Mouse (Mus musculus) G1E (cell line): Measurements from ENCODE around the gene Ptbp2. TPM values are rescaled to one million over a fixed set of nuclear protein-coding genes. Genes with fewer than 3 reads are reported as not detected.

Experiments used
- ATAC-seq: 2 replicates; pipeline ENCODE4 v1.8.0; 2016; ENCODE audit warnings: mild to moderate bottlenecking; ENCODE audit not compliant: insufficient number of reproducible peaks, poor library complexity, low FRiP score, severe bottlenecking; ENCODE audit errors: extremely low read depth
- DNase-seq: peaks from one replicate; pipeline ENCODE4 v3.0.0; 2012; ENCODE audit warnings: low spot score
- H3K27me3 ChIP-seq: 2 replicates; pipeline ENCODE4 v1.6.1; 2012; ENCODE audit warnings: mild to moderate bottlenecking, low read length, inconsistent platforms; ENCODE audit not compliant: insufficient read depth
- H3K36me3 ChIP-seq: replicated peaks from 2 replicates; pipeline ENCODE3; 2012; ENCODE audit warnings: mild to moderate bottlenecking, inconsistent platforms
- H3K4me1 ChIP-seq: 2 replicates; pipeline ENCODE4 v1.6.1; 2012; ENCODE audit warnings: low read depth, low read length, inconsistent platforms, mixed read lengths; ENCODE audit not compliant: insufficient read depth
- H3K4me3 ChIP-seq: 2 replicates; pipeline ENCODE4 v1.5.1; 2012; ENCODE audit warnings: low read depth, mild to moderate bottlenecking, inconsistent platforms, low read length, moderate library complexity, mixed read lengths
- H3K9me3 ChIP-seq: replicated peaks from 2 replicates; pipeline ENCODE4 v1.6.1; 2012; ENCODE audit warnings: inconsistent platforms
- CTCF ChIP-seq: IDR thresholded peaks from 2 replicates; pipeline ENCODE4 v1.5.1; 2012; ENCODE audit warnings: low read depth, low read length, inconsistent platforms, mixed read lengths
- GATA1 ChIP-seq: IDR thresholded peaks from 2 replicates; pipeline ENCODE4 v1.6.1; 2012; ENCODE audit warnings: borderline replicate concordance, low read length, inconsistent platforms, mixed read lengths
- GATA2 ChIP-seq: IDR thresholded peaks from 2 replicates; pipeline ENCODE4 v1.6.1; 2012; ENCODE audit warnings: low read depth, low read length, inconsistent platforms, borderline replicate concordance
- POLR2AphosphoS5 ChIP-seq: IDR thresholded peaks from 2 replicates; pipeline ENCODE4 v1.6.1; 2012; ENCODE audit warnings: low read depth, low read length, inconsistent platforms; ENCODE audit not compliant: insufficient replicate concordance
- TAL1 ChIP-seq: conservative IDR thresholded peaks from 2 replicates; pipeline ENCODE4 v1.6.1; 2012; ENCODE audit warnings: low read depth, low read length, inconsistent platforms, mixed read lengths
- polyA plus RNA-seq: library from polyadenylated mRNA; stranded (reverse); fragments of >175 nt; gene quantifications from 2 replicates; pipeline ENCODE4 v1.2.3, GENCODE M21; 2012
- total RNA-seq, 2 experiments: library from RNA; stranded (forward) in 1 of 2; stranded (reverse) in 1 of 2; fragments of 200-1000 nt in 1 of 2; fragments of >200 nt in 1 of 2; fragmentation: Nextera tagmentation in 1 of 2; gene quantifications; 2 replicates each; pipeline ENCODE4 v1.2.3; 2014 to 2017

Ptbp2 gene
- total and polyA plus RNA-seq, 3 experiments = 1.5 to 77.0 (median 43.2) TPM

DNA sequence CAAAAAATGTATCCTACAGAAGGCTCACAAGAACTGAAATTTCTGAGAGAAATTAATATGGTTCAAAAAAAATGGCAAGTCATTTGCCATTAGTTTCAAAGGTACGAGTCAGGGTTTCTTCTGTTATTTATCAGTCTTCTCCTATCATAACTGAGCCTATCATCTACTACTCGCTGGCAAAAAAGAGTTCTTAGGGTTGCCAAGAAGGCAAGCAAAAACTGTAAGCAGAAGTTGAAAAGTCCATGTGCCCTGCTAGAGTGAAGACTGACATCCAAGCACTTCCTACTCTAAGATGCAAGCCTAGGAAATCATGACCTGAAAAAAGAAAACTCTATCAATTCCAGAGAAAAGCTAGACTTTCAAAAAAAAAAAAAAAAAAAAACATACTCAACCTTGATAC is 20.5 kb downstream of the Ptbp2 start:
- ATAC-seq (no peak), DNase-seq (no peak)
- no peaks in the 10 kb centered on the region for H3K4me1 ChIP-seq
- TF ChIP-seq GATA1 (no peak), CTCF (no peak), POLR2AphosphoS5 (no peak)
- H3K4me3 ChIP-seq = no peak overlapping the region
- peaks cover 23% of the 10 kb centered on the region for H3K36me3 ChIP-seq
- no peaks in the 10 kb centered on the region for H3K27me3 ChIP-seq
- peaks cover 3% of the 10 kb centered on the region for H3K9me3 ChIP-seq

DNA sequence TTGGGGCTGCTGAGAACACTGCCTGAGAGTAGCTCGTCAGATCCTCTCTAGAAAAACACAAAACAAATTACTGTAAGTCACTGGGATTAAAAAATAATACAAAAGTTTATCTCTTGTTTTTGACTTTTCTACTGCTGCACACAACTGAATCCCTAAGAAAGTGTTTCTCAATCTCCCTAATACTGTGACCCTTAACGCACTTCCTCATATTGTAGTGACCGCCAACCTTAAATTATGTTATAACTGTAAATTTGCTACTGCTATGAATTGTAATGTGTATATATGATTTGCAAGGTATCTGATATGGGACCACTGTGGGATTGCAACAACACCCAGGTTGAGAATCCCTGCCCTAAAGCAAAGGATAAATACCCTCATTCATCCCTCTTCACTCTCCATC is 22.5 kb downstream of the Ptbp2 start:
- TF ChIP-seq GATA2 (no peak), TAL1 (no peak), CTCF (no peak), POLR2AphosphoS5 (no peak), GATA1 (no peak)
- no peak for DNase-seq
- ATAC-seq = no peak
- Histone ChIP-seq H3K36me3 (peaks cover 21% of the 10 kb centered on the region), H3K4me3 (no peak overlapping the region), H3K9me3 (no peaks in the 10 kb centered on the region), H3K27me3 (no peaks in the 10 kb centered on the region), H3K4me1 (no peaks in the 10 kb centered on the region)

DNA sequence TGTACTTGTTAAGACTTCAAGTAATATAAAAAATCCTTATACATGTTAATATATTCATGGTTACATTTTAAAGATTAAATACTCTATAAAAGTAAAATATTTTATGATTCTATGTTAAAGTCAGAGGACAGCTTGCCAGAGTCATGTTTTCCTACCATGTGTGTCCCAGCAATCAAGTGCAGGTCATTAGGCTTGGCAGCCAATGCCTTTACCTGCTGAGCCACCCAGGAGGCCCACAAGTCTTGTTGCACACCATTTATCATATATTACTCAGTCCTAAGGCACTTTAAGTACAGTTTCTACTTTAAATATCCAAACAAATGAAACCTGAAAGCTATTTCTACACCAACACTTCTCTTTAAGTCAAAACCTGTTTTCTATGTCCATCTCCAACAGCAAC is 30.5 kb downstream of the Ptbp2 start:
- Histone ChIP-seq H3K27me3 (no peaks in the 10 kb centered on the region), H3K9me3 (no peaks in the 10 kb centered on the region), H3K4me1 (no peaks in the 10 kb centered on the region; the same call in 1 of the 2 replicates), H3K4me3 (no peak overlapping the region), H3K36me3 (peaks cover 26% of the 10 kb centered on the region)
- TF ChIP-seq POLR2AphosphoS5 (no peak), GATA2 (no peak), GATA1 (no peak), TAL1 (no peak), CTCF (no peak)
- ATAC-seq (no peak), DNase-seq (no peak)

DNA sequence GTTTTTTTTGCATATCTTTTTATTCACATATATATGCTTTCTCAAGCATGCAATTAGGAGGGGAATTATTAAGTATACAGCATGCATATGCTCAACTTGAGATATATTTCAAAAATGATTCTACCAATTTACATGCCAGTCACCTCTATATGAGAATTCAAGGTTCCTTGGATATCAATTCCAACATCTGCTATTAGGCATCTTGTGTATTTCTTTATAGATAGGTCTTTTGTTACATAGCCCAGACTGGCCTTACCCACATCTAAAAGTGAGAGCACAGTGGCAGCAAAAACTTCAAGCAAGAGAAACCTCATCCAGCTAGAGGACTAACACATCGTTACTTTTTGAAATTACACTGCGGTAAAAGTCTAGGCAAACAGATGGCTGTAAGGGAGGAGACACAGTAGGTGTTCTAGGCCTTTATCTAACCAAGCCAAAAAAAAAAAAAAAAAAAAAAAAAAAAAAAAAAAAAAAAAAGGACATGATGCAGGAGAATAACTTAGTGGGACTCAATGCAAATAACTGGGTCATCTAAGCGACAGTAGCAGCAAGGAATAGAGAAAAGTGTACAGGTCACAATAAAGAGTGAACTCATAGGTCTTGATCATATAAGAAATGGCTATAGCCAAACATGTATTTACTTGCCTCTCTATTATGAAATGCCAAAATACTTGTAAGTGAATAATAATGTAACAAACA is 34.6 kb downstream of the Ptbp2 start:
- Histone ChIP-seq H3K4me1 (peaks cover 3% of the 10 kb centered on the region; the same call in 1 of the 2 replicates), H3K27me3 (no peaks in the 10 kb centered on the region), H3K9me3 (no peaks in the 10 kb centered on the region), H3K36me3 (peaks cover 26% of the 10 kb centered on the region), H3K4me3 (no peak overlapping the region)
- DNase-seq = no peak
- ATAC-seq = no peak
- TF ChIP-seq TAL1 (no peak), GATA2 (no peak), GATA1 (no peak), CTCF (no peak), POLR2AphosphoS5 (no peak)

DNA sequence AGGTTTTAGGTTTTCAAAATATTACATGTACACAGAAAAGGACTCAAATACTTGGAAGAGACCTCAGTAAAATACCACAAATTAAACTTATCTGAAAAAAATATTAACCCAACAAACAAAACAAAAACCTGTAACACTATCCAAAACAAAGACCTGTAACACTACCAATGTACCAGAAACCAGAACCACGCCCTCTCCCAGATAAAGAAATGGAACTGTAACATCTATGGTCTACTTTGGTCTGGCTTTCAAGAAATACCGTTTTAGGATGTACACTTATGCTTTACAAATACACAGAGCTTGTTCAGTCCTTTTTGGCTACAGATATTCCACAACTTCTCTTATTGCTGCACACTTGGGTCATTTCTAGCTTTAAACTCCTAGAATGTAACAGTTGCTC is 35.1 kb downstream of the Ptbp2 start:
- H3K27me3 ChIP-seq = no peaks in the 10 kb centered on the region
- H3K36me3 ChIP-seq = peaks cover 28% of the 10 kb centered on the region
- H3K4me1 ChIP-seq = peaks cover 3% of the 10 kb centered on the region; the same call in 1 of the 2 replicates
- H3K4me3 ChIP-seq = no peak overlapping the region
- H3K9me3 ChIP-seq = no peaks in the 10 kb centered on the region
- ATAC-seq = no peak
- TF ChIP-seq GATA2 (no peak), CTCF (no peak), TAL1 (no peak), POLR2AphosphoS5 (no peak), GATA1 (no peak)
- DNase-seq = no peak

DNA sequence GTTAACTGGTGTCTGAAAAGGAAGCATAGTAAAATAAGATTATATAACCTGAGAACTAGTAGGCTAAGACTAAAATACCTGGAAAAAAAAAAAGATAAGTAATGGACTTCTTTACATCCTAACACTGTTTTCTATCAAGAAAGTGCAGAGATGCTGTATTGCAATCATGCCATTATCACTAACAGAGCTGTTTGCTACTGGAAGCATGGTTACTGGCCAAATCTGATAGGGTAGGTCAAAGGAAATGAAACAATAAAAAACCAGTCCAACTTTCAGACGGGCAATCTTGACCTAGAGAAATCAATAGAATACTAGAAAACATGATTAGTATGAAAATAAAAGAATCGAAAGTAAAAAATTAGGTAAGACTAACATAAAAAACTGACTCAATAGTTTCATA is 37.6 kb downstream of the Ptbp2 start:
- Histone ChIP-seq H3K4me1 (peaks cover 3% of the 10 kb centered on the region; the same call in 1 of the 2 replicates), H3K4me3 (no peak overlapping the region), H3K9me3 (no peaks in the 10 kb centered on the region), H3K36me3 (peaks cover 35% of the 10 kb centered on the region), H3K27me3 (no peaks in the 10 kb centered on the region)
- ATAC-seq = no peak
- TF ChIP-seq TAL1 (no peak), CTCF (no peak), GATA1 (no peak), GATA2 (no peak), POLR2AphosphoS5 (no peak)
- no peak for DNase-seq

DNA sequence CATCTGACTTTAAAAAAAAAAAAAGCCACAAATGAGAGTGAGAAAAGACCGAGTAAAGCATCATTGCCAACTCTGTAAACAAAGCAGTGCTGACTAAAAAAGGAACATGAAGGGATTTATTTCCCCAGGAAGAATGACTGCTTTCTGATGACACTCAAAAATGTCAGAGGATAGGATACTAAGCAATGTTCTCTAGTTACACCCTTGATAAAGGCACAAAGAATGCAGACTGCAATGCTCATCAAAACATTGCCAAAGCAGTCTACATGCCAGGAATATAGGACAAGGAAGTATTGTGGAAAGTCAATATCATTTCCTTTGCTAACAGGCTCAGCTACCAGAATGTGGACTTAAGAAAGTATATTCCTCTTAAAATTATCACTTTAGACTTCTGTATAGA is 38.5 kb downstream of the Ptbp2 start:
- TF ChIP-seq CTCF = no peak
- TF ChIP-seq GATA2 = no peak
- TF ChIP-seq TAL1 = no peak
- H3K4me3 ChIP-seq = no peak overlapping the region
- no peaks in the 10 kb centered on the region for H3K9me3 ChIP-seq
- no peaks in the 10 kb centered on the region for H3K27me3 ChIP-seq
- peaks cover 3% of the 10 kb centered on the region; the same call in 1 of the 2 replicates for H3K4me1 ChIP-seq
- no peak for ATAC-seq
- no peak for DNase-seq
- peaks cover 32% of the 10 kb centered on the region for H3K36me3 ChIP-seq
